Mouse (Mus musculus) CH12.LX (cell line): ENCODE results near the gene Magi2. TPM values are rescaled to one million over a fixed set of nuclear protein-coding genes. Genes with fewer than 3 reads are reported as not detected.

Experiments
- DNase-seq: peaks from one replicate; pipeline ENCODE4 v3.0.0-alpha.2; 2013; ENCODE audit errors: extremely low read depth
- H3K27ac ChIP-seq: 2 replicates; pipeline ENCODE4 v1.5.1; 2012; ENCODE audit warnings: low read depth, mild to moderate bottlenecking, control low read depth, moderate library complexity; ENCODE audit not compliant: insufficient read depth
- H3K27me3 ChIP-seq: replicated peaks from 2 replicates; pipeline ENCODE3; 2012; ENCODE audit warnings: inconsistent platforms
- H3K36me3 ChIP-seq, 2 experiments: replicated peaks in 1 of 2; 2 replicates each; pipeline versions ENCODE3 to v1.6.1; 2012; ENCODE audit warnings: inconsistent platforms in 1 of 2, low read length in 1 of 2, mild to moderate bottlenecking in 1 of 2, mixed read lengths in 1 of 2, moderate library complexity in 1 of 2; ENCODE audit not compliant: control insufficient read depth in 1 of 2, insufficient read depth in 1 of 2
- H3K4me1 ChIP-seq, 2 experiments: 2 replicates each; pipeline ENCODE4 v1.6.1; 2012; ENCODE audit warnings: inconsistent platforms in 1 of 2, moderate library complexity in 1 of 2; ENCODE audit not compliant: insufficient read depth in 2 of 2, control insufficient read depth in 1 of 2
- H3K4me2 ChIP-seq: 2 replicates; pipeline ENCODE4 v1.6.1; 2012; ENCODE audit warnings: low read depth, mild to moderate bottlenecking, control low read depth; ENCODE audit not compliant: poor library complexity, insufficient read depth, severe bottlenecking
- H3K4me3 ChIP-seq, 3 experiments: fragments of 150-350 bp in 1 of 3; sonication (generic) in 1 of 3; replicated peaks in 1 of 3; 2 replicates each; pipeline versions ENCODE3 to v1.5.1; 2011 to 2012; ENCODE audit warnings: low read depth in 2 of 3, low read length in 2 of 3, mild to moderate bottlenecking in 2 of 3, moderate library complexity in 2 of 3, control low read depth in 1 of 3, improper control_type of control experiment in 1 of 3, inconsistent platforms in 1 of 3, mixed read lengths in 1 of 3; ENCODE audit not compliant: poor library complexity in 1 of 3
- H3K79me2 ChIP-seq: replicated peaks from 2 replicates; pipeline ENCODE4 v1.6.1; 2012; ENCODE audit warnings: mild to moderate bottlenecking, moderate library complexity; ENCODE audit not compliant: control insufficient read depth, poor library complexity, insufficient read depth, severe bottlenecking; ENCODE audit errors: extremely low read depth
- H3K9ac ChIP-seq: 2 replicates; pipeline ENCODE4 v1.6.1; 2012; ENCODE audit warnings: low read depth, mild to moderate bottlenecking, control low read depth, moderate library complexity; ENCODE audit not compliant: insufficient read depth
- H3K9me3 ChIP-seq: replicated peaks from 2 replicates; pipeline ENCODE3; 2012; ENCODE audit warnings: low read length, inconsistent platforms, mixed read lengths
- CTCF ChIP-seq, 2 experiments: IDR thresholded peaks in 1 of 2; conservative IDR thresholded peaks in 1 of 2; 2 replicates each; pipeline ENCODE4 v1.5.1; 2011 to 2012; ENCODE audit warnings: low read depth in 2 of 2, low read length in 2 of 2, improper control_type of control experiment in 1 of 2, inconsistent platforms in 1 of 2, mild to moderate bottlenecking in 1 of 2, moderate library complexity in 1 of 2
- ELF1 ChIP-seq: IDR thresholded peaks from 2 replicates; pipeline ENCODE4 v1.6.1; 2014; ENCODE audit warnings: low read depth, mild to moderate bottlenecking, inconsistent platforms, low read length, improper control_type of control experiment
- EP300 ChIP-seq: IDR thresholded peaks from 2 replicates; pipeline ENCODE4 v1.6.1; 2011; ENCODE audit warnings: low read length, improper control_type of control experiment
- ETS1 ChIP-seq: conservative IDR thresholded peaks from 2 replicates; pipeline ENCODE4 v1.6.1; 2012; ENCODE audit warnings: low read depth, mild to moderate bottlenecking, inconsistent platforms, low read length, improper control_type of control experiment, moderate library complexity
- IRF4 ChIP-seq: IDR thresholded peaks from 2 replicates; pipeline ENCODE4 v1.6.1; 2014; ENCODE audit warnings: low read depth, mild to moderate bottlenecking, inconsistent platforms, low read length, improper control_type of control experiment
- JUN ChIP-seq: IDR thresholded peaks from 2 replicates; pipeline ENCODE4 v1.6.1; 2011; ENCODE audit warnings: low read depth, mild to moderate bottlenecking, low read length, improper control_type of control experiment, moderate library complexity; ENCODE audit not compliant: insufficient read depth
- JUND ChIP-seq: conservative IDR thresholded peaks from 2 replicates; pipeline ENCODE4 v1.6.1; 2011; ENCODE audit warnings: low read depth, low read length, improper control_type of control experiment
- MAFK ChIP-seq: IDR thresholded peaks from 2 replicates; pipeline ENCODE4 v1.6.1; 2011; ENCODE audit warnings: low read length, improper control_type of control experiment; ENCODE audit not compliant: insufficient replicate concordance
- MAX ChIP-seq: IDR thresholded peaks from 2 replicates; pipeline ENCODE4 v1.6.1; 2011; ENCODE audit warnings: low read length, improper control_type of control experiment
- MYC ChIP-seq: IDR thresholded peaks from 2 replicates; pipeline ENCODE4 v1.6.1; 2011; ENCODE audit warnings: low read depth, mild to moderate bottlenecking, improper control_type of control experiment, low read length
- NRF1 ChIP-seq: IDR thresholded peaks from 2 replicates; pipeline ENCODE4 v1.6.1; 2014; ENCODE audit warnings: low read depth, mild to moderate bottlenecking, inconsistent platforms, low read length, improper control_type of control experiment, moderate library complexity
- PAX5 ChIP-seq: IDR thresholded peaks from 2 replicates; pipeline ENCODE4 v1.6.1; 2012; ENCODE audit warnings: low read length, inconsistent platforms, mixed read lengths
- POLR2AphosphoS2 ChIP-seq: IDR thresholded peaks from 2 replicates; pipeline ENCODE4 v1.6.1; 2011; ENCODE audit warnings: low read depth, low read length, improper control_type of control experiment
- RCOR1 ChIP-seq: conservative IDR thresholded peaks from 2 replicates; pipeline ENCODE4 v1.6.1; 2012; ENCODE audit warnings: low read depth, mild to moderate bottlenecking, inconsistent platforms, low read length, improper control_type of control experiment
- SIN3A ChIP-seq: IDR thresholded peaks from 2 replicates; pipeline ENCODE4 v1.6.1; 2012; ENCODE audit warnings: low read length, improper control_type of control experiment, inconsistent platforms
- SMC3 ChIP-seq: IDR thresholded peaks from 2 replicates; pipeline ENCODE4 v1.6.1; 2011; ENCODE audit warnings: low read depth, low read length, improper control_type of control experiment
- TBP ChIP-seq: conservative IDR thresholded peaks from 2 replicates; pipeline ENCODE4 v1.6.1; 2011; ENCODE audit warnings: low read depth, low read length, improper control_type of control experiment
- TCF12 ChIP-seq: IDR thresholded peaks from 2 replicates; pipeline ENCODE4 v1.6.1; 2014; ENCODE audit warnings: low read depth, mild to moderate bottlenecking, inconsistent platforms, low read length, improper control_type of control experiment
- USF1 ChIP-seq: IDR thresholded peaks from 2 replicates; pipeline ENCODE4 v1.6.1; 2014; ENCODE audit warnings: low read depth, mild to moderate bottlenecking, inconsistent platforms, low read length, improper control_type of control experiment
- USF2 ChIP-seq: conservative IDR thresholded peaks from 2 replicates; pipeline ENCODE4 v1.6.1; 2011; ENCODE audit warnings: low read depth, low read length, improper control_type of control experiment
- ZMIZ1 ChIP-seq: IDR thresholded peaks from 2 replicates; pipeline ENCODE4 v1.6.1; 2012; ENCODE audit warnings: low read depth, mild to moderate bottlenecking, inconsistent platforms, low read length, improper control_type of control experiment
- dilution Hi-C: fragments of 300-500 bp; cut with MboI; formaldehyde crosslinking; loops from 2 replicates; pipeline ENCODE4 v1.14.3; 2020; ENCODE audit warnings: low sequenced_read_pairs; ENCODE audit not compliant: extremely low pct_unique_long_range_greater_than_20kb, extremely low pct_ligation_motif_present
- in situ Hi-C: fragments of 300-500 bp; cut with MboI; formaldehyde crosslinking; loops from 3 replicates; pipeline ENCODE4 v1.14.3; 2019; ENCODE audit warnings: low sequenced_read_pairs, low pct_ligation_motif_present, low pct_unique_long_range_greater_than_20kb, mixed read lengths
- polyA plus RNA-seq: library from polyadenylated mRNA; unstranded; fragments of >175 nt; gene quantifications from 2 replicates; pipeline ENCODE4 v1.2.1, GENCODE M21; 2012; ENCODE audit warnings: low read depth; ENCODE audit not compliant: insufficient read length
- total RNA-seq, 2 experiments: library from RNA; depleted of rRNA; stranded (reverse); fragments of 300-350 nt in 1 of 2; fragments of >200 nt in 1 of 2; gene quantifications; 2 replicates each; pipeline ENCODE4 v1.2.3; 2012 to 2014

The Magi2 gene
- total and polyA plus RNA-seq, 3 experiments = 0.37 to 0.63 (median 0.42) TPM

- Histone ChIP-seq H3K9me3 (no peaks in the 10 kb centered on the region), H3K27ac (no peak overlapping the region), H3K4me2 (no peak overlapping the region), H3K79me2 (no peaks in the 10 kb centered on the region), H3K36me3 (no peaks in the 10 kb centered on the region), H3K4me3 (no peak overlapping the region), H3K27me3 (no peaks in the 10 kb centered on the region), H3K4me1 (no peaks in the 10 kb centered on the region), H3K9ac (no peak overlapping the region)
- TF ChIP-seq ELF1 = no peak
- no peak for TF ChIP-seq MAX
- no peak for TF ChIP-seq MAFK
- TF ChIP-seq MYC = no peak
- TF ChIP-seq JUND = no peak
- no peak for TF ChIP-seq PAX5
- no peak for TF ChIP-seq CTCF (conservative IDR thresholded peaks at IDR 0.05 in 1 of 2, IDR thresholded peaks at IDR 0.05 in 1 of 2; ENCODE audit: low read depth in 2 of 2, low read length in 2 of 2)
- in situ Hi-C loops = no loop called here
- no peak for DNase-seq
- dilution Hi-C loops = no loop called here
These were observed 1348.0 kb downstream of the Magi2 start for GRCm38 (mm10) chr5:20574816-20575215.

GRCm38 (mm10) chr5:20575798-20576197 is 1349.0 kb downstream of the Magi2 start:
- Histone ChIP-seq H3K9ac (no peak overlapping the region), H3K27ac (no peak overlapping the region), H3K9me3 (no peaks in the 10 kb centered on the region), H3K79me2 (no peaks in the 10 kb centered on the region), H3K36me3 (no peaks in the 10 kb centered on the region), H3K4me1 (no peaks in the 10 kb centered on the region), H3K4me2 (no peak overlapping the region), H3K27me3 (no peaks in the 10 kb centered on the region)
- dilution Hi-C loops = no loop called here
- in situ Hi-C loops = no loop called here
- no peak for DNase-seq
- TF ChIP-seq JUN = no peak
- no peak for TF ChIP-seq TCF12
- no peak for TF ChIP-seq RCOR1
- no peak for TF ChIP-seq POLR2AphosphoS2
- no peak for TF ChIP-seq EP300
- no peak for TF ChIP-seq IRF4
- no peak for TF ChIP-seq SIN3A
- no peak for TF ChIP-seq ETS1
- no peak for TF ChIP-seq CTCF (conservative IDR thresholded peaks at IDR 0.05 in 1 of 2, IDR thresholded peaks at IDR 0.05 in 1 of 2; ENCODE audit: low read depth in 2 of 2, low read length in 2 of 2)
- TF ChIP-seq, all 38 proteins: peak for 0
- H3K4me3 ChIP-seq = no peak overlapping the region

GRCm38 (mm10) chr5:20576266-20576665 is 1349.4 kb downstream of the Magi2 start:
- H3K9ac ChIP-seq = no peak overlapping the region
- peaks cover 0 to 3% of the 10 kb centered on the region in 2 experiments; a peak in 1 of 4 replicates for H3K4me1 ChIP-seq
- H3K27me3 ChIP-seq = no peaks in the 10 kb centered on the region

More at GRCm38 (mm10) chr5:20576266-20576665, 1349.4 kb downstream of the Magi2 start:
- no peaks in the 10 kb centered on the region for H3K36me3 ChIP-seq
- H3K79me2 ChIP-seq = no peaks in the 10 kb centered on the region
- no peak overlapping the region for H3K4me3 ChIP-seq
- no peaks in the 10 kb centered on the region for H3K9me3 ChIP-seq
- no peak for TF ChIP-seq USF1
- no peak for TF ChIP-seq RCOR1
- TF ChIP-seq NRF1 = no peak
- TF ChIP-seq MAX = no peak
- TF ChIP-seq TBP = no peak
- no peak for TF ChIP-seq SMC3
- no peak for TF ChIP-seq ZMIZ1
- no peak for TF ChIP-seq CTCF (conservative IDR thresholded peaks at IDR 0.05 in 1 of 2, IDR thresholded peaks at IDR 0.05 in 1 of 2; ENCODE audit: low read depth in 2 of 2, low read length in 2 of 2)
- TF ChIP-seq USF2 = no peak
- no peak for DNase-seq
- dilution Hi-C loops = no loop called here
- no peak overlapping the region for H3K4me2 ChIP-seq
- in situ Hi-C loops = no loop called here
- H3K27ac ChIP-seq = no peak overlapping the region
